Mouse (Mus musculus): ENCODE data around the gene Eme2. TPM values are rescaled to one million over a fixed set of nuclear protein-coding genes. Genes with fewer than 3 reads are reported as not detected.
A peak's percentile ranks its signal among the peaks of the same experiment; 100 is the strongest.

Gene Eme2
- polyA plus RNA-seq, 1 experiment from 2014 or later = 28.9 TPM

DNA sequence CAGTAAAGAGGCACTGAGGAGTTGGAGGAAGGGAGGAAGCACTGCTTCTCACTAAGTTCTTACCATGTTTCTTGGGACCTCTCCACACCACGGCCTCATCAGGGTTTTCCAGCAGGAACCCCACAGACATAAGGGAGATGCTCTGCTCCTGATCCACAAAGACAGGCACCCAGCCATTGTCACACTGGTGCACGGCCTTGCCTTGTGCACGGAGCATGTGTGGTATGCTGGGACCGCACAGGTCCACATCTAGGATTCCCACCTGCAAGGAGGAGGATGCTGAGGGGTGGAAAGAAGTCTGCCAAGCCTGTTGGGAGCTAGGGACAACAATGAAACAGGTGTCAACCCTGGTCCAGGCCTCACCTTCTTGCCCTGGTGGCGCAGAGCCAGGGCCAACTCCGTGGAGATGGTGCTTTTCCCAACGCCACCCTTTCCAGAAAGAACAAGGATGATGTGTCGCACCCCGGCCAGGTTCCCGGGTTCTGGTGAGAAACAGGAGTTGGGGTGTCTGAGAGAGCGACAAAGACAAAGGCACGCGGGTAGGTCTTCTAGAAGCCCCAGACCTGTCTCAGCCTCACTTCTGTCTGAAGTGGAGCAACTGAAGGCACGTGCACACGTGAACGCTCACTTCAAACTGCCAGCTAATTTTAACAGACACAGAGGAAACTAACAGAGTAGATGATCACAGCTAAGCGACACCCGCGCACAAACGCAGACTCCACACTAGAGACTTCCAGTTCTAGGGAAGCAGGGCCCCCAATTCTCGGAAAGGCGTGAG lies 9.3 kb downstream of the Eme2 start:
- Histone ChIP-seq H3K9me3 (ENCODE audit: control insufficient read depth, low read length) (no peaks in the 10 kb centered on the region), H3K4me2 (ENCODE audit: low read depth) (peak overlapping the region; percentile 86), H3K27ac (ENCODE audit: low read depth, low read length) (no peak overlapping the region), H3K4me1 (ENCODE audit: control insufficient read depth, insufficient read depth, low read length) (peaks cover 14% of the 10 kb centered on the region), H3K4me3 (ENCODE audit: low read depth, low read length) (peak overlapping the region; percentile 64), H3K9ac (ENCODE audit: low read length) (peak overlapping the region; percentile 61), H3K27me3 (ENCODE audit: control insufficient read depth, insufficient read depth, low read length) (no peaks in the 10 kb centered on the region), H3K36me3 (ENCODE audit: control insufficient read depth, insufficient read depth, low read length) (peaks cover 7% of the 10 kb centered on the region)
- WGBS = 24% methylated on average over 22 of the region's 22 CpGs
- ATAC-seq (ENCODE audit: insufficient read depth, low FRiP score, low TSS enrichment) = no peak
- no peak for DNase-seq (ENCODE audit: low spot score)

DNA sequence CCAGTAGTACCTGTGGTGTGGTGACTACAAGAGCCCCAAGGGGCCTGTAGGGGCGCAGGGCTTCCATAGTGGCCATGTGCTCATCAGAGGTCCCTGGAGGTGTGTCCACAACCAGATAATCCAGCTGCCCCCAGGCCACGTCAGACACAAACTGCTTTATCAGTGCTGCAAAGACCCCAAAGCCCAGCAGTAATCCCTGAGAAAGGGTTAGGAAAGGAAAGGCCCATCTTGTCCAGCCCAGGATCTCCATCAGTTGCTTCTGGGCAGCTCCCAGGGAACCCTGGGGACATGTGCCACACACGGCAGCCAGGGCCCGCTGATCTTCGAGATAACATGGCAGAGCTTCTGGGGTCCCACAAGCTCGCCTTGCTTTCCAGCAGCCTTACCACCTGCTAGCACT lies 10.5 kb downstream of the Eme2 start:
- Histone ChIP-seq H3K9me3 (ENCODE audit: control insufficient read depth, low read length) (no peaks in the 10 kb centered on the region), H3K9ac (ENCODE audit: low read length) (no peak overlapping the region), H3K36me3 (ENCODE audit: control insufficient read depth, insufficient read depth, low read length) (peaks cover 6% of the 10 kb centered on the region; the same call in 1 of the 2 replicates), H3K27me3 (ENCODE audit: control insufficient read depth, insufficient read depth, low read length) (no peaks in the 10 kb centered on the region), H3K4me2 (ENCODE audit: low read depth) (no peak overlapping the region), H3K27ac (ENCODE audit: low read depth, low read length) (no peak overlapping the region), H3K4me1 (ENCODE audit: control insufficient read depth, insufficient read depth, low read length) (peaks cover 14% of the 10 kb centered on the region), H3K4me3 (ENCODE audit: low read depth, low read length) (no peak overlapping the region)
- DNase-seq (ENCODE audit: low spot score) = no peak
- ATAC-seq (ENCODE audit: insufficient read depth, low FRiP score, low TSS enrichment) = no peak
- WGBS = 90% methylated on average over 6 of the region's 6 CpGs

DNA sequence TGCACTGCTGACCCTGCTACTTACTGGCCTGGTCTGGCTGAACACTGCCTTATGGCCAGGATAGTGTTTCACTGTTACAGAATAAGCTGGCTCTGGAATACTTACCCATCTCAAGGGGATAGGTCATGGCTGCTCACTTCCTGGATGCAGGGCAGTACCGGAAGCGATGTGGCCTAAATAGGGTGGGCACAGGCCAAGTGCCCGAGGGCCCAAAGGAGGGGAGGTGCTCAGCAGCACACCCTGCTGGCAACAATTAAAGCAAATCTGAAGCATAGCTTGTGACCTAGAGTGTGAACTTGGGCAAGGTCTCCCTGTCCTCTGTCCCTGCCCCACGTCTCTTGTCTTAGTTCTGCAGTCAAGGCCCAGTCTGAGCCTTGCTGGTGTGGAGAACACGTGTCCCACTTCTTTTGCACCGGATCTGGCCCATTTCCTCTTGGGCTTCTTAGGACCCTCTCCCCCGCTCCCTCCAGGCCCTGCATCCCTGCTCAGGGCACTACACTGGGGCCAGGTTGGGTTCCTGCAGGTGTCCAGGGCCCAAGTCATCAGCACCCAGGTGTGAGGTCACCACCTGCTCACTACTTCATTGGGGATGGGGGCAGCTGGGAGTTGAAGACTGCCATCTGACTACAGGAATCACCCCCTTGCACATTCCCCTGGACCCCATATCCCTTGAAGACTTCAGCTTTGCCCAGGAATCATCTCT lies 13.0 kb downstream of the Eme2 start:
- H3K9ac ChIP-seq (ENCODE audit: low read length) = no peak overlapping the region
- ATAC-seq (ENCODE audit: insufficient read depth, low FRiP score, low TSS enrichment) = no peak

DNA sequence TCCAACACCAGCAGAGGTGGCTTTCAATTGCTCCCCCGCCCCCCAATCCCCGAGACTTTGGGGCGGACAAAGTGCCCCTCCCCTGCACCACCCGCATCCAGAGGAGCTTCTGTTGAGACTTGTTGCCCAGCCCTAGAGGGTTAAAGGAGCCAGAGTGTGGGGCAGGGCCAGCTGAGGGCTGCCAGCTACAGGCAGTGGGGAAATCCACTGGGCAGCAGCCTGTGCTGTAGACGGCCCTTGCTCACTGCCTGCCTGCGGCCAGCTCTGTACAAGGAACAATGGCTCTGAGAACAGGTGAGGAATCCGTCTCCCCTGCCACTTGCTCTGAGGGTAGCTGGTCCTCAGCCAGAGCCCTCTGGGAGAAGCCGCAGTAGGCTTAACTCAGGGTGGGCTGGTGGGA lies 16.4 kb downstream of the Eme2 start:
- WGBS = 71% methylated on average over 8 of the region's 8 CpGs
- Histone ChIP-seq H3K27ac (ENCODE audit: low read depth, low read length) (no peak overlapping the region), H3K4me2 (ENCODE audit: low read depth) (no peak overlapping the region), H3K4me1 (ENCODE audit: control insufficient read depth, insufficient read depth, low read length) (no peaks in the 10 kb centered on the region), H3K4me3 (ENCODE audit: low read depth, low read length) (no peak overlapping the region), H3K27me3 (ENCODE audit: control insufficient read depth, insufficient read depth, low read length) (no peaks in the 10 kb centered on the region), H3K9me3 (ENCODE audit: control insufficient read depth, low read length) (no peaks in the 10 kb centered on the region), H3K36me3 (ENCODE audit: control insufficient read depth, insufficient read depth, low read length) (peaks cover 6% of the 10 kb centered on the region; the same call in 1 of the 2 replicates), H3K9ac (ENCODE audit: low read length) (no peak overlapping the region)
- ATAC-seq (ENCODE audit: insufficient read depth, low FRiP score, low TSS enrichment) (no peak), DNase-seq (ENCODE audit: low spot score) (no peak)

More for the DNA sequence above, 13.0 kb downstream of the Eme2 start:
- H3K36me3 ChIP-seq (ENCODE audit: control insufficient read depth, insufficient read depth, low read length) = peaks cover 6% of the 10 kb centered on the region; the same call in 1 of the 2 replicates
- H3K4me1 ChIP-seq (ENCODE audit: control insufficient read depth, insufficient read depth, low read length) = peaks cover 6% of the 10 kb centered on the region
- H3K4me2 ChIP-seq (ENCODE audit: low read depth) = no peak overlapping the region
- H3K27me3 ChIP-seq (ENCODE audit: control insufficient read depth, insufficient read depth, low read length) = no peaks in the 10 kb centered on the region
- WGBS = 46% methylated on average over 7 of the region's 7 CpGs
- no peak overlapping the region for H3K27ac ChIP-seq (ENCODE audit: low read depth, low read length)
- no peaks in the 10 kb centered on the region for H3K9me3 ChIP-seq (ENCODE audit: control insufficient read depth, low read length)
- DNase-seq (ENCODE audit: low spot score) = peak; percentile 57
- no peak overlapping the region for H3K4me3 ChIP-seq (ENCODE audit: low read depth, low read length)

DNA sequence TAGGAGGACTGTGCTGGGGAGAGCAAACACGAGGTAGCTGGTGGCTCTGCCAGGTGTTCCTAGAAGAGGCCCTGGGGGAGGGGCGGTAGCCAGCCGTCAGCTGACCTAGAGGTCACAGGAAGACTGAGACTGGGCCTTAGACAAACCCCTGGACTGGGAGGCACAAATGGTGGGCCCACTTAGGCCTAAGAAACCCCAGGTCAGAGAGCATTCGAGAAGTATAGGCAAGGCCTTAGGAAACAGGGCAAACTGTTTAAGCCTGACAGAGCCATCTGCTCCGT lies 16.8 kb downstream of the Eme2 start:
- Histone ChIP-seq H3K4me2 (ENCODE audit: low read depth) (no peak overlapping the region), H3K36me3 (ENCODE audit: control insufficient read depth, insufficient read depth, low read length) (peaks cover 2% of the 10 kb centered on the region; the same call in 1 of the 2 replicates), H3K4me1 (ENCODE audit: control insufficient read depth, insufficient read depth, low read length) (no peaks in the 10 kb centered on the region), H3K27ac (ENCODE audit: low read depth, low read length) (no peak overlapping the region), H3K27me3 (ENCODE audit: control insufficient read depth, insufficient read depth, low read length) (no peaks in the 10 kb centered on the region), H3K9ac (ENCODE audit: low read length) (no peak overlapping the region), H3K4me3 (ENCODE audit: low read depth, low read length) (no peak overlapping the region), H3K9me3 (ENCODE audit: control insufficient read depth, low read length) (no peaks in the 10 kb centered on the region)
- ATAC-seq (ENCODE audit: insufficient read depth, low FRiP score, low TSS enrichment) (no peak), DNase-seq (ENCODE audit: low spot score) (no peak)
- 45% methylated on average over 5 of the region's 5 CpGs for WGBS

DNA sequence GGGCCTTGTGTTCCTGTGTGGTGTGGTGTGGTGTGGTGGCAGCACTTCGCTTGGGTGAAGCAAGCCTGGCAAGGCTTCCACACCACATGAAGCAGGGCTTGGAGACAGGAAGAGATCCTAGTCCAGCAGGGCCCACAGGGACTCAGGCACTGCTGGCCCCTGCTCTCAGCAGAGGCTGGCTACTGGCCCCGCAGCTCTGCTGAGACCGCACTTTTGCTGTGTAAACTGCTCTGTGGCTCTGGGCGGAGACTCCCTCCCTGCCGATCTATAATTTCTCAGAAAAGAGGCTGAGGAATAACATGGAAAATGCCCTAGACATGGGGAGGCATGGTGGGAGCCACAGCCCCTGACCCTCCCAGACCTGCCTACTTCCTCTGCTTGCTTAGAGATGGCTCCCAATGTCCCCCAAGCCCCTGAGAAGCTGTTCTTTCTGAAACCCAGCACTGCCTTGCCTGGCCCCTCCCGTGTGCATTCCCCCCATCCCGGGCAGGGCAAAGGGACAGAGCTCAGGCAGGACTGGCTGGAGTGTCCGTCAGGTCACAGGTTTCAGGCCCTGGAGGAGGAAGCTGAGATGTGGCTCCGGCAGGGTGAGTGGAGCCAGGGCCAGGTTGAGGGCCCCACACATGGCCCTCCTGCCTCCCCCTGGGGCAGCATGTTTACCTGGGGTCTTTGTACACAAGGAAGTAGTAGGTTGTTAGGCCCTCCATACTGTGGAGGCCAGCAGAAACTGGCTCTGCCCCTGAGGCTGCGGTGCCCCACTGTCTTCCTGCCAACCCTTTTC lies 17.4 kb downstream of the Eme2 start:
- H3K4me2 ChIP-seq (ENCODE audit: low read depth) = no peak overlapping the region
- peak overlapping the region; percentile 18; the same call in 1 of the 2 replicates for H3K9ac ChIP-seq (ENCODE audit: low read length)
- H3K4me1 ChIP-seq (ENCODE audit: control insufficient read depth, insufficient read depth, low read length) = no peaks in the 10 kb centered on the region
- no peaks in the 10 kb centered on the region for H3K36me3 ChIP-seq (ENCODE audit: control insufficient read depth, insufficient read depth, low read length)
- no peak for DNase-seq (ENCODE audit: low spot score)
- no peak overlapping the region for H3K4me3 ChIP-seq (ENCODE audit: low read depth, low read length)
- no peak overlapping the region for H3K27ac ChIP-seq (ENCODE audit: low read depth, low read length)
- WGBS = 62% methylated on average over 10 of the region's 10 CpGs
- H3K27me3 ChIP-seq (ENCODE audit: control insufficient read depth, insufficient read depth, low read length) = no peaks in the 10 kb centered on the region
- no peak for ATAC-seq (ENCODE audit: insufficient read depth, low FRiP score, low TSS enrichment)
- H3K9me3 ChIP-seq (ENCODE audit: control insufficient read depth, low read length) = no peaks in the 10 kb centered on the region

DNA sequence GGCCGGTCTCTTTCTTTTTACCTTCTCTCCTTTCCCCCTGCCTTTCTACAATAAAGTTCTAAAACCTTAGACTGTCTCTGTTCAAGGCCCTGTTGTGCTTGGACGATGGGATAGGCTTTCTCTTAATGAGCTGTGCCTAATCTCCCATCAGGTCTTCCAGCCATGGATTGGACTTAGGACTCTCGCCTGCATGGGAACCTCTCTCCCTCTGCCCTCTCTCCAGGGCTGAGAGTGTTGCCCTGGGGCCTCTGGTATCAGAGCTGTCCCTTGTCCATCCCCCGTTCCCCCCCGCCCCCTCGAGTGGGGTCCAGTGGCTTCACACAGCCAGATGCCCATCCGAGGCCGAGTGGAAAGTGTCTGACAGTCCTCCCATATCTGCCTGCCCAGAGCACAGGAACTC lies 19.9 kb downstream of the Eme2 start:
- Histone ChIP-seq H3K27me3 (ENCODE audit: control insufficient read depth, insufficient read depth, low read length) (no peaks in the 10 kb centered on the region), H3K9ac (ENCODE audit: low read length) (no peak overlapping the region), H3K4me2 (ENCODE audit: low read depth) (no peak overlapping the region), H3K4me3 (ENCODE audit: low read depth, low read length) (no peak overlapping the region), H3K27ac (ENCODE audit: low read depth, low read length) (no peak overlapping the region), H3K4me1 (ENCODE audit: control insufficient read depth, insufficient read depth, low read length) (no peaks in the 10 kb centered on the region), H3K36me3 (ENCODE audit: control insufficient read depth, insufficient read depth, low read length) (no peaks in the 10 kb centered on the region), H3K9me3 (ENCODE audit: control insufficient read depth, low read length) (no peaks in the 10 kb centered on the region)
- WGBS = 89% methylated on average over 8 of the region's 8 CpGs
- no peak for ATAC-seq (ENCODE audit: insufficient read depth, low FRiP score, low TSS enrichment)
- no peak for DNase-seq (ENCODE audit: low spot score)

DNA sequence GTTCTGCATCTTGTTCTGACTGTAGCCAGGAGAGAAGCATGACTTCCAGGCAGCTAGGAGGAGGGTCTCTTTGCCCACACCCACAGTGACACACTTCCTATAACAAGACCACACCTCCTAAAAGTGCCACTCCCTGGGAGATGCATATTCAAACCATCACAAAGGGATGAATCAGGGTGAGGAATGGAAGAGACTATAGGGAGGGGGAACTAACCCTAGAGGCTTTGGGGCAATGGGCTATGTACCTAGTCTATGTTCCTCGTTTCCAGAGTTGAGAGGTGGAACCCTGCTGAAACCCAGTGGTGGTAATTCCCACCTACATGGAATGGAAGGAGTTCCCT lies 20.5 kb downstream of the Eme2 start:
- ATAC-seq (ENCODE audit: insufficient read depth, low FRiP score, low TSS enrichment) = no peak
- Histone ChIP-seq H3K36me3 (ENCODE audit: control insufficient read depth, insufficient read depth, low read length) (no peaks in the 10 kb centered on the region), H3K27me3 (ENCODE audit: control insufficient read depth, insufficient read depth, low read length) (no peaks in the 10 kb centered on the region), H3K27ac (ENCODE audit: low read depth, low read length) (no peak overlapping the region), H3K4me3 (ENCODE audit: low read depth, low read length) (no peak overlapping the region), H3K9ac (ENCODE audit: low read length) (no peak overlapping the region), H3K4me2 (ENCODE audit: low read depth) (no peak overlapping the region), H3K4me1 (ENCODE audit: control insufficient read depth, insufficient read depth, low read length) (no peaks in the 10 kb centered on the region), H3K9me3 (ENCODE audit: control insufficient read depth, low read length) (no peaks in the 10 kb centered on the region)
- 68% methylated on average over 1 of the region's 1 CpGs for WGBS
- no peak for DNase-seq (ENCODE audit: low spot score)
